Mouse (Mus musculus) retina, postnatal 1 day (tissue): ENCODE measurements around the gene Pfkfb4.
A peak's percentile ranks its signal among the peaks of the same experiment; 100 is the strongest.

Experiments used
- DNase-seq: peaks from one replicate; pipeline ENCODE4 v3.0.0-alpha.2; 2012

Pfkfb4 gene

DNA sequence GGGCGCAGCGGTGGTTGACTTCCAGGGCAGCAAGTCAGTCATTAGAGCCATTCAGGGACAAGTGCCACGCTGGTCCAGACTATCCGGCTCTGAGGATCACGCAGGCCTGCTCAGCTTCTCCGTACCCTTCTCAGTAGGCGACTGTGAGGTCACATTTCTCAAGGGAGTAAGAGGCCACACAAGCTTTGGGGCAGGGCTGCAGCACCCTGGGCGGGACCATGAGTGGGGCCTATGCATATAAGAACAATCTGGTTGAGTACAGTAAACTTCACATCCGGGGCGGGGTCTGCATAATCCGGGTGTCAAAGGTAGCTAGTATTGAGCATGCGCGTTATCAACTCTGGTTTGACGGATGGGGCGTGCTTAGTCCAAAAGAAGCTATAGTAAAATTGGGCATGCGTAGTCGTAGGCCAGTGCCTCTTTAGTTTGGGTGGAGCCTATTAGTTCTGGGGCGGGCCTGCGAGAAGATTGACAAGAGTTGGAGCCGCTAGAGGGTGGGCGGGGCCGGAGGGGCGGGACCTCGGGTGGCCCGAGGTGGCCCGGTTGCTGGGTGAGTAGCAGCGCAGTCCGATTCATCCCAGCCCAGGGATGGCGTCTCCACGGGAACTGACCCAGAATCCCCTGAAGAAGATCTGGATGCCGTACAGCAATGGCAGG lies at the start of gene Pfkfb4:
Gene Pfkfb4 (plus strand): TSS at position 351 of the 657 bp plus-strand sequence.
- DNase-seq = peak; percentile 99

- DNase-seq = no peak
Measured at GRCm38 (mm10) chr9:108945111-108945510, 46.5 kb upstream of the Pfkfb4 start.

DNA sequence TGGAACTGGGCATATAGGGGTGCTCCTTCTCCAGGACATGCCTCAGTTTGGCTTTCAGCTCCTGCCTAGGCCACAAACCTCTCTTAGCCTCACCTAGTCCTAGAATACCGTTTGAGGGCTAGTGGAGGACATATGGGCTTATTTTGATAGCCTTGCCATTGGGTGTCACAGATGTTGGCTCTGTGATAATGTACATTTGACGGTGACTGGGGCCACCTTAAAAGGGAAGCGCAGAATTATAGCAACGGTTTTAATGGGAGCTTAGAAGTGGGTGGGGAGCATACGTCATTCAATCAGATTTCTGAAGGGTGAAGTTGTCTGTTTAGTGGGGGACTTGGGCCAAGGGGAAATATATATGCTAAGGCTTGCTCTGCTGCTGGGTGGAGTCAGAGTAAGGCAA lies 46.0 kb upstream of the Pfkfb4 start:
- DNase-seq = no peak

DNA sequence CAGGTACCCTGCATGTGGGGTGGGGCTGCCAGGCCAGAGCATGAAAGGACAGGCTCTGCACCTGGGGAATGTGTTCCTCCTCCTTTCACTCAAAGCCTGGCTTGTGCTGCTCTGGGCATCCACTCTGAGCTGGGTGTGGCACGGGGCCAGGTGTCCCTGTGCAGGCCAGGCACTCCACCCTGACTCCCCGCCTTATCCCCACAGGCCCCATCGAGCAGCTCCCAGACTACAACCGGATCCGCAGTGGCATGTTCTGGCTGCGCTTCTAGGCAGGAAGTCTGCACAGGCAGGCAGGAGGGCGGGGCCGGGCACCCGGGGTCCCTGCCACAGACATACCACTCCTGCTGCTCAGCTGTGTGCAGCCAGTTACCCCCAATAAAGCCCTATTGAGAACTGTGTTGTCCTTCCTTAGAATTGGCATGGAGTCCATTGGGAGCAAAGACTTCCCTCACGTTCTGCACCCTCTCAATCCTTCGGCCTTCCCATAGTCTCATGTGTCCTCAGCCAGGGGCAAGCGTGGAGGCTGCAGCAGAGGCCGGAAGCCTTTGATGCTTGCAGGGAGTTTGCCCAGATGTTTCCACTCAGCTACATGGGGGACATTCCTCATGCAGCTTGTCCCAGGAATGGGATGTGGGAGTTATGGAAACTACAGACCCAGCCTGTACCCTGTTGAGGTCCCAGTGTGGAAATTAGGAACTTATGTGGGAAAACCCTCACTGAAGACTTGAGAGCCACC lies 42.2 kb upstream of the Pfkfb4 start:
- DNase-seq = no peak

DNA sequence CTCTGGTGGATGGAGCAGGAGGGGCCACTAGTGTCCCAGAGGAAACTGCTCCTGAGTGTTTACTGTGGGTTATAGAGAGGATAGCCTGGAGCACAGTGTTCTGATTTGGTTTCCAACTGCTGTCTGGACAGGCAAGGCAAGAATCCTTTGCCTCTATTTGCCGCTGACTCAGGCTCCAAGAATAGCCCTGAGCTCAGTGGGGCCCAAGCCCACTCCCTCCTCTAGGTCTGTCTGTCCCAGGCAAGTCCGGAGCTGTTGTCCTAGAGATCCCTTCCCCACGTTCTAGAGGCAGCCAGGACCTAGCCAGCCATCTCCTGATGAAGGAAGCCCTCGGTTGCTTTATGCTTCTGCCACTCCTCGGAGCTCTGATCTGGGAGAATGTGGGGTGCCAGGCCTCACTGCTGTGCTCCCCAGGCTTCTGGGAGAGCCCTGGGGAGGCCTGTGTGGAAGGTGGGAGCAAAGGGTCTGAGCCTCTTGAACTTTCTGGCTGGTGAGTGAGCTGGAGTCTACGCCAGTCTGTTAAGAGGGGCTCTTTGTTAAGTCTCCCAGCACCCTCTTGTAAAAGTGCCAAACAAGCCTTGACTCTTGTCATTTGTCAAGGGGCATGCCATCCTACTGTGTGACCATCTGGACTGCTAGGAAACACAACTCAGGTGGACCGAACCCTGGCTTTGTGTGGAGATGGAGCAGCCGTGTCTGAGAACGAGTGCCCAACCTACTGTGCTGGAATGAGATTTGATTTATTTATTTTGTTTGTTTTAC lies 41.4 kb upstream of the Pfkfb4 start:
- DNase-seq = no peak

GRCm38 (mm10) chr9:108953081-108953636 lies 38.4 kb upstream of the Pfkfb4 start, which contains the start of gene Col7a1:
TSS of gene Col7a1 (plus strand) at chr9:108953586.
- DNase-seq = no peak

GRCm38 (mm10) chr9:108955241-108955640 lies 36.3 kb upstream of the Pfkfb4 start:
- no peak for DNase-seq

- no peak for DNase-seq
Measured at GRCm38 (mm10) chr9:108955846-108956245, 35.7 kb upstream of the Pfkfb4 start.

DNA sequence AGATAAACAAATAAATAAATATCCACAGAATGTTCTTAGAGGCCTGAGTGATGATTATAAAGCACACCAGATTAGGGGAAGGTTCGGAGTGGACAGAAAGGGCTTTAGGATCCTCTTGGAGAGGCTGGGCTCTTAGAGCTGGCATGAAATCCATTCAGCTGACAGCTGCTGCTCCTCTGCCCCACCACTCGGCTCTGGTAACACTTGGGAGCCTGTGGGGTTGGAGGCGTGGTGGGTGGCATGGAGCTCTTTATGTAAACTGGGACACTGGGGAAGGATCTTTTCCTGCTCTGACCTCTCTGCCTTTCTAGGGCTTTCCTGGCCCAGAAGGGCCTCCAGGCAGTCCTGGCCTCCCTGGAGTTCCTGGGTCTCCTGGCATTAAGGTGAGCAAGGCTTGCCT lies 28.0 kb upstream of the Pfkfb4 start:
- DNase-seq = no peak

GRCm38 (mm10) chr9:108964338-108964737 lies 27.2 kb upstream of the Pfkfb4 start:
- DNase-seq = no peak

- DNase-seq = no peak
Measured at GRCm38 (mm10) chr9:108970623-108971022, 21.0 kb upstream of the Pfkfb4 start.

GRCm38 (mm10) chr9:108976483-108976882 lies 15.1 kb upstream of the Pfkfb4 start:
- DNase-seq = no peak

DNA sequence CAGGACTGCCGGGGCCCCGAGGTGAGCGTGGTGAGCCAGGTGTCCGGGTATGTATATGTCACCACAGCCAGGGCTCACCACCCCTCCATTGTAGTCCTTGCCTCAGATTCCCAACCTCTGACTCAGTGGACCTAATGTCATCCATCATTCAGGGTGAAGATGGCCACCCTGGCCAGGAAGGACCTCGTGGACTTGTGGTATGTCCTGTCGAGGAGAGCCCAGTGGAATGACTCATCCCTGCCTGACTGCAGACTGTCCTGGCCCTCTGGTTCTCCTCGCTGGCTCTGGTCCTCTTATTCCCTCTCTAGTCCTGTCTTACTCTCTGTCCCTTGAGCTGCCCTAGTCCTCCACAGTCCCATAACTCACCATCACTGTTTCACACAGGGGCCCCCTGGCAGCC lies 13.6 kb upstream of the Pfkfb4 start:
- DNase-seq = no peak

DNA sequence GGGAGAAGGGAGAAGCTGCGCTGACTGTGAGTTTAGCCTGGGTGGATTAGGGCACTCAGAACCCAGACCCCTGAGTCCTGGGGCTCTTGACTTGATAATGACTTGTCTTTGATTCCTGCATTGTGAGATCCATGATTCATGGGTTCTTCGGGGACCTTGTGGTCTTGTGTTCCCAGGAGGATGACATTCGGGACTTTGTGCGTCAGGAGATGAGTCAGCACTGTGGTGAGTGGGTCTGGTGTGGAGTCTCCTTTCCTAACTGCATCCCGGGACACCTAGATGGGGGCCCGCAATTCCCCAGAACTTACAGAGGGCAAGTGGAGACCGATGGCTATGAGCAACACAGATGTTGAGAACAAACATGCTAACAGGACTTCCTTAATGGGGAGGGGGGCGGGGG lies 9.1 kb upstream of the Pfkfb4 start:
- no peak for DNase-seq

- DNase-seq = no peak
Measured at GRCm38 (mm10) chr9:108983209-108983608, 8.4 kb upstream of the Pfkfb4 start.

GRCm38 (mm10) chr9:108985710-108986109 lies 5.9 kb upstream of the Pfkfb4 start, which contains the start of gene Ucn2:
TSS of gene Ucn2 (plus strand) at chr9:108986010.
- no peak for DNase-seq

- peak; percentile 50 for DNase-seq
Measured at GRCm38 (mm10) chr9:108987704-108988350, 3.8 kb upstream of the Pfkfb4 start.

- DNase-seq = no peak
Measured at GRCm38 (mm10) chr9:108989802-108990461, 1.6 kb upstream of the Pfkfb4 start.

DNA sequence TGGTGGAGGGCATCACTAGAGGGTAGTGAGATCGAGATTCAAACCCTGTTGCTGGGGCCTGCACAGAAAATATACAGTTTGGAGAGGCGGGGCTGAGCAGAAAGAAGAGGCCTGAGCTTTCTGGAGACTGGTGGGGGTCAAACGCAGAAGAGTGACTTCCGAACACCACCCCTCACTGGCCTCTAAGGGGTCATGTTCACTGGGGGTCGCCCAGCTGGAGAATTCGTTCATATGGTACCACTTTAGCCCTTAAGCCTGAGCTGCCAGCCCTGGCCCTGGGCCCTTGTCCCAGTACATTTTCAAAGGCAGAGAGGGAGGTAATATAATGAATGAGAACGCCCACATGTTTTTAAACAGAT lies 1.1 kb upstream of the Pfkfb4 start:
- no peak for DNase-seq

GRCm38 (mm10) chr9:108992085-108992469 lies 499 bp downstream of the Pfkfb4 start:
- DNase-seq = no peak

DNA sequence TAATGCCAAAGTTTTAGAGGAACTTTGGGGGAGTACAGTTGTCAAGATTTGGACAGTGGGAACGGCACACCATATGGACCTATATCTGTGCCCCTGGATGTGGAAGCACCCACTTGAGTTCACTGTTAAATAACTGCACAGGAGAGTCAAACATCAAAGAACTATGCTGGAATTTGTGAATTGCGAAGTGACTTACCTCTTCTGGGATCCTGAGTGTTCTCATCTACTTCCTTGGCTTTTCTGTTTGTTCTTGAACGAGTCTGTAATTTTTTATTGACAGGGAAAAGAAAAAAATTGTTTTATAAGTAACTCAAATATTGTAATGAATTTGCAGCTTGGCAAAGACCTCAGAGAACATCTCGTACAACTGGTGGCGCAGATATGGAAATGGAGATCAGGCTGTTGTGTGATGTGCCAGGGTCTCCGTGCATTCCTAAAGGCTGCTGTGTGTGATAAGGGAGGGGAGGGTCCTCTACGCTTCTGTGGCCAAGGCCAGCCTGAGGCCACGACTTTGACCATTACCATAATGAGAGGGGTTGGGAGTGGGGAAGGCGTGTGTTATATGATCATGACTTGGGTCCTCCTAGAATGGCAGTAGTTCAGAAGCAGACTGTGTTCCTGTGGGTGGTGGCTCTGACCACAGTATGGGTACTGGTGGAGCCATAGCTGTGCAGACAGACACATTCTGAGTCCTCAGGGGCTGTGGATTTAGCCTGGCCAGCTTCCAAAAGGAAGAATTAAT lies 1.2 kb downstream of the Pfkfb4 start:
- DNase-seq = no peak

DNA sequence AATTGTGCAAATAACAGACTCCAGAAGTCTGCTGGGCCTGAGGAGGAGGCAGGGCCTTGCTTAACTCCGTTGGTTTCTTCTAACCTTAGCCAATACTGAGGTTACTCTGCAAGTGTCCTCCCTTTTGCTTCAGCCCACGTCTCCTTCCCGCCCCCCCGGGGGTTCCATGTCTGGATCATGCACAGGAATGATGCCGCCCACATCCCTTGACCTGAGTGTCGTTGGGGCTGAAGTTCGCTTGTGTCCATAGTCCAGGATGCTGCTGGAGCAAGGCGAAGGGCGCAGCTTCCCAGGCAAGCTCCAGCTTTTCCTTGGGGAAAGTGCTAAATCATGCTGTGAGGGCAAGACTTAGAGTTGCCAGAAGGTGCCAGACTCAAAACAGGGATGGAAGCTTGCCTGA lies 4.8 kb downstream of the Pfkfb4 start:
- no peak for DNase-seq
